Mouse (Mus musculus) thymus, postnatal 36 days (tissue): ENCODE data around the gene Rasal1.
A peak's percentile ranks its signal among the peaks of the same experiment; 100 is the strongest.

Experiments used
- DNase-seq, 2 experiments: peaks; one replicate each; pipeline ENCODE4 v3.0.0; 2022; ENCODE audit warnings: mixed read lengths in 2 of 2

The Rasal1 gene

DNA sequence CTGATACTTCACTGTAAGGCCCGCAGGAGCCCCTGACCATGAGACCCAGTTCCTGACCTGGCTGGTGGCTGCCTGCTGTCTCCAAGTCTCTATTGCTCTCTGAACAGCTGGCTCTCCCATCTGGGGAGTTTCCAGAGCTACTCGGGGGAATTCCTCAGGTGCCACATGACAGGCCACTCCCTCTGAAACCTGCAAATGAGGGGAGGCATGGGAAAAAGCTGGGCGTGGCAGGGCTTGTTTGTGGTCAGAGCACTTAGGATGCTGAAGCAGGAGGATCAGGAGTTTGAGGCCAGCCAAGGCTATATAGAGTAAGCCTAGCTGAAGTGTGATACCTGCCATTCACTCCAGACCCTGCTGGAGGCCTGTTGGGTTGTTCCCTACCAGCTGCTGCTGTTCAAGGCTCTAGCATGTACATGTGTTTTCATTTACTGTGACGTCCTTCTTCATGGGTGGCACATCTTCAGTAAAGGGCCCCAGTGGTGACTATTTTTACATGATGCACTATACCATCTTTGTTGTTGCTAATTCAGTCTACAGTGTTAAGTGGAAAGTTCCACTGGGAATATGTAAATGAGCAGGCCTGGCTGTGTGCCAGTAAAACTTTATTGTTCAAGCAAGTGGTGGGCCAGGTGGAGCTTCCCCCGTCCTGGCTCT lies 26.3 kb upstream of the Rasal1 start:
- DNase-seq = peak; percentile 52 to 58

DNA sequence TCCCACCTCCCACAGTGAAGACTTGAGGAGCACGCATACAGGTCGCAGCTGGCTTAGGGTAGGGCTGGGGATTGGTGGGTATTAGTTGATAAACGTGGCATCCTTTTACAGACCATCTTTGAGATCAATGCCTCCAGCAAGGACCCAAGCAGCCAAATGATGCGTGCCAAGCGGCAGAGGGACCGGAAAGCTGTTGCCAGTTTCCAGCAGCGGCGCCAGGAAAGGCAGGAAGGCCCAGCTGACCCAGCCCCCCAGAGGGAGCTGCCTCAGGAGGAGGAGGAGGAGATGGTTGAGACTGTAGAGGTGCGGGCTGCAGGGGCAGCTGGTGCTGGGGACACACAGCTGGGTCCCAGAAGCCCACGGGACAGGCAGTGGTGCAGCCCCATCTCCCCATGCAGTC lies 24.2 kb upstream of the Rasal1 start:
- DNase-seq = peak in 1 of 2 experiments; percentile 25

GRCm38 (mm10) chr5:120626399-120626798 lies 22.2 kb upstream of the Rasal1 start:
- peak in 1 of 2 experiments; percentile 64 for DNase-seq

DNA sequence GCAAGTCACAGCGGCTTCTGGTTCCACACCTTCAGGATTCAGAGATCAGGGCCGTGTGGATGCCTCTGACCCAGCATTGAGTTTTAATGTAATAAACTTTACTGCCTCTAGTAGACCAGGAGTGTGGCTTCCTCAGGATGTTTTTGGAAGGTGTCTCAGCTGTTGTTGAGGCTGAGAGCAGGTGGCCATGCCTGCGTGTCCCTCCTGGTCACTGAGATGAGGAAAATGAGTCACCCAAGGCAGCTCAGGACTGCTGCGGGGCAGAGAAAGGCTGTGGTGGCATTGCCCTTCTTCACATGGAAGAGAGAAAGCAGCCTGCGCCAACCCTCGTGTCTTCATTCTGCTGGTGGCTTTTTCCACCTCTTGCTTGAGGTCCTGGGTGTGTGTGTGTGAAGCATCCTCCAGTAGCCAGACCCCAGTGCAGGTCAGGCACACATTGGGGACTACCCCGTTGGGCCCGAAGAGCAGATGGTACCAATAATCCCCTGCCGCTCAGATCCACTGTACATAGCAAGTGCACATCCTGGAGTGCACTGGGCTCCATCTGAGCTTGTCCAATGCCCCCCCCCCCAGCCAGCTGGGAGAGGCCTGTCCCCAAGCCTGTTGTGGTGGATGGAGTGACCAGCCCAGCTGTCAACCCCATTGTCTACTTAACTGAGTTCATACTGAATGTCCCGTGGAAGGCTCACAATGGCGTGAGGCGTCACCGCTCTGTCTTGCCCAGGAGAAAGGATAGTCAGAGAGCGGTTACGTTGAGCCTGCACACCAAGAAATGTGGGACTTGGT lies 20.9 kb upstream of the Rasal1 start:
- no peak for DNase-seq

DNA sequence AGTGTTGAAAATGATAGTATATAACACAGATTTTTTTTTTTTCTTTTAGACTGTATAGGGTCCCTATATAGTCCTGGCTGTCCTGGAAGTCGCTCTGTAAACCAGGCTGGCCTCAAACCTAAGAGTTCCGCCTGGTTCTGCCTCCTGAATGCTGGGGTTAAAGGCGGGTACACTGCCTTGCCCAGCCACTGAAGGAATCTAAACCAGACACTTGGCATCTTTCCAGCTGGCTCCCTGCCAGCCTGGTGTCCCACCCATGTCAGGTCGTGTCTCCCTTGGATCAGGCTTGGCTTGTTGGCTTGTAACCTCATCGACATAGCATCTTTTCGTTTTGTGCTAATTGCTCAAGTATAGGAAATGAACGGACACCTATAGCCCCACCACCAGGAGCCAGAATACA lies 20.0 kb upstream of the Rasal1 start:
- no peak for DNase-seq

DNA sequence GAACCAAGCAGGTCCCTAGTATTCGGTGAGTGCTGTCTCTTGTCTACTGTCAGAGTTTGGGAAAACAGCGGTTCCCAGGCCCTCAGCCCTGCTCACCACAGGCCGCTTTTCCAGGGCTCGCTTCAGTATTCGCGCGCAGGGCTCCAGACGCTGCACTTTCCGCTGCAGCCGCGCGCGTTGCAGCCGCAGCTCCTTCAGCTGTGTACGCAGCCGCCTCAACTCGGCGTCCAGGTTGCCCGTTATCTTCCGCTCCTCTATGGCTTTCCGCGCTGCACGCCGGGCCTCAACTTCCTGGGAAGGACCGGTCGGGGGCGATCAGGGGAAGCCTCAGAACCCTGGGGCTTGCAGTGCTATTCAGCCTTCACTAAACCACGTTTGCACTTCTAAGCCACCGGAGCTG lies 17.5 kb upstream of the Rasal1 start:
- peak; percentile 64 to 71 for DNase-seq

DNA sequence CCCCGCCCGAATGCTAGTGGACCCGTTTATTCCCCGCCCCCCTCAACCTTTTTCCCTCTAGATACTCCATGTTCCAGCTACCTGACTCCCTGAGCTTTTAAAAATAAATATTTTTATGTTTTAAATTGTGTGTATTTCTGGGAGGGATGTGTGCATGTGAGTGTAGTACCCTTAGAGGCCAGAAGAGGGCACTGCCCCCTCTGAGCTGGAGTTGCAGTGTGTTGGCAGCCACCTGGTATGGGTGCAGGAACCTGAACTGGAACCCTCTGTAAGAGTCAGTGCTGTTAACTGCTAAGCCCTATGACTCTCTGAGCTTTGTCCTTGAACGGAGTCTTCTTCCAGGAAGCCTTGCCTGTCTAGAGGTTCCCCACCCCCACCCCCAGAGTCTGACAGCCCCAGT lies 16.7 kb upstream of the Rasal1 start:
- DNase-seq = peak in 1 of 2 experiments; percentile 6

DNA sequence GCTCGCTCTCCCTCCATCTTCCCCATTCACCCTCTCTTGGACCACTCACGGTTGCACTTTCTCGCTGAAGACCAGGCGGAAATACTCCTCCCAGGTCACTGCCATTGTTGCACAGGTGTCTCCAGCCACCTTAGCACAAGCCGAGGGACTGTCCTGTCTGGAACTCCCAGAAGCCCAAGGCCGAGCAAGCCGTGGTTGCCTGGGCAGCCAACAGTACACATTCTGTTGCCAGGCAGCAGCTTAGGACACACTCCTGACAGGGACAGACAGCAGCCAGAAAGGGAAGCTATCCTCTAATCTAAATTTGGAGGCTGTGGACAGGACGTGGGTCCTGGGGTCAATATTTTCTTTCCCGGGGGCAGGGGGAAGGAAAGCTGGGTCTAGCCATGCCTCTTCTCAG lies 14.5 kb upstream of the Rasal1 start, which contains the start of gene Cfap73:
Gene Cfap73 (minus strand): TSS at position 105 of the 400 bp plus-strand sequence.
- no peak for DNase-seq

DNA sequence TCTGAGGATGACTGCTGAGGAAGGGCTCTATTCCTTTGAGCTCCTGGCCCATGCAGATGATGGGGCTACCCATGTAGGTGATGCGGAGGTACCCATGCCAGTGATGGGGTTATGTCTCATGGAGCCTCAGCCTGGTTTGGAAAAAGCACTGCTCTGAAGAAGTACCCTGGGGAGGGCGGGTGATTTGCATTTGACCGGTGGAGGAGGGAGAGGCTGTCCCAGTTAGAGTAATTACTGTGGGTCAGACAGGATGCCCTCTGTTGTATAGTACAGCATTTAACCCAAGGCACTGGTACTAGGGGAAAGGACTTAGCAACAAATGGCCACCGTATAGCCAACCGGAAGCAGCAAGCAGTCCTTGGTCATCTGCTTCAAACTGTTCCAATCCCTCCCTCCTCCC lies 13.8 kb upstream of the Rasal1 start:
- no peak for DNase-seq

DNA sequence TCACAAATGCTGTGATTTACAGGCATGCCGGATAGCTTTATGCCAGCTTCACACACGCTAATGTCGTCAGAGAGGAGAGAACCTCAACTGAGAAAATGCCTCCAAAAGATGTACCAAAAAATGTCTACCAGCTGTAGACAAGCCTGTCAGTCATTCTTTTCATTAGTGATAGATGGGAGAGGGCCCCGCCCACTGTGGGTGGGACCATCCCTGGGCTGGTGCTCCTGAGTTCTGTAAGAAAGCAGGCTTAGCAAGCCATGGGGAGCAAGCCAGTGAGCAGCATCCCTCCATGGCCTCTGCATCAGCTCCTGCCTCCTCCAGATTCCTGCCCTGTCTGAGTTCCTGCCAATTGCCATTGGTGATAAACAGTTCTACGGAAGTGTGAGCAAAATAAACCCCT lies 13.0 kb upstream of the Rasal1 start:
- no peak for DNase-seq

DNA sequence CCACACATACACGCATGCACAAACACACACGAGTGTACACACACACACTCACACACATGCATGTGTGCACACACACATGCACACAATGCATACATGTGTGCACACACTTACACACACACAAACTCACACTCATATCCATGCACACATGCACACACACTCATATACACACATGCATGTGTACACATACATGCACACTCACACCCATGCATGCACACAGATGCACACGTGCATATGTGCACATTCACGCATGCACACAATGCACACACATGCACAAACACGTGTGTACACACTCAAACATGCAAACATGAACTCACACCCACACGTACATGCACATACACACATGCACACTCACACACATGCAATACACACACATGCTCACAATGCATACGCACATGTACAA lies 8.5 kb upstream of the Rasal1 start:
- DNase-seq = no peak

DNA sequence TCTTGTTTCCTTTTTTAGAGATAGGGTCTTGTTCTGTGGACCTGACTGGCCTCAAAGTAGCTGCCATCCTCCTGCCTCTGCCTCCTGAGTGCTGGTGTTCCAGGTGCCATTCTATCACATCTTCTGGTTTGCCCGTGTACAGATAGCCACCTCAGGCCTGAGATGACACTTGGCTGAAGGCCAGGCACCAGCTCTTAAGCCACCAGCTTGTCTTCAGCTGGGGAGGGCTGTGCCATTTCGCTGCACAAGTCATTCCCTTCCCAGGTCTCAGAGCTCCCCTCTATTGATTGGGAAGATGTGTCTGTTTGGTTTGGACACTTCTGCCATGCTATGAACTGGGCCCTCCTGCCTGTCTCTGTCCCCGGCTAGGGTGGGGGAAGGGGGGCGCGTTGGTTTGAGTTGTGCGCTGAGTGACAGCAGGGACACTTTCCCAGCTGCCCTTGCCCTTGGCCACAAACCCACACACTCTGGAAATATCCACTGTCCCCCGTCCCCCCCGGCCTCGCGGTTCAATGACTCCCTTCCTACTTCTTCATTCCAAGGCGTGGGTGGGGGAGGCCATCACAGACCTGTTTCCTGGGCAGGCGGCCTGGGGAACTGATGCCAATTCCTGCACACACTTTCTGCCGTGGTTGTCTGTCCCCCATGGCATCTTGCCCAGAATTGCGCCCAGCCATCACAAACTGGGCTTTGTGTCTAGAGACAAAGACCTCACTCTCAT lies 5.1 kb upstream of the Rasal1 start:
- DNase-seq = no peak

DNA sequence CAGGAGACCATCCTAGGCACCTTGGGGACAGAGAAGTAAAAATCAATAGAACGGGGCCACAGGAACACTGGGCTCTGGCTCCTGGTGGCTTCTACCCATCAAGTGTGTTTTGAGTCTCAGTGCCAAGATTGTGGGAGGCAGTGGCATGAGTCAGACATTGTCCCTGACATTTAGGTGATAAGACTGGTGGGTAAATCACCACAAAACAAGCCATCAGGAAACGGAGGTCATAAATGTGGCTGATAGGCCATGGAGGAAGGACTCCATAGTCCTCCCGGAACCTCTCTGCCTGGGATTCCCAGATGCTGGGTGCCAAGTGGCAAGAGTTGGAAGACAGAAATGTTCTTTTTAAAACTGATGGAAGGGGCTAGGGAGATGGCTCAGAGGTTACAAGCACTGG lies 4.4 kb upstream of the Rasal1 start:
- DNase-seq = no peak

DNA sequence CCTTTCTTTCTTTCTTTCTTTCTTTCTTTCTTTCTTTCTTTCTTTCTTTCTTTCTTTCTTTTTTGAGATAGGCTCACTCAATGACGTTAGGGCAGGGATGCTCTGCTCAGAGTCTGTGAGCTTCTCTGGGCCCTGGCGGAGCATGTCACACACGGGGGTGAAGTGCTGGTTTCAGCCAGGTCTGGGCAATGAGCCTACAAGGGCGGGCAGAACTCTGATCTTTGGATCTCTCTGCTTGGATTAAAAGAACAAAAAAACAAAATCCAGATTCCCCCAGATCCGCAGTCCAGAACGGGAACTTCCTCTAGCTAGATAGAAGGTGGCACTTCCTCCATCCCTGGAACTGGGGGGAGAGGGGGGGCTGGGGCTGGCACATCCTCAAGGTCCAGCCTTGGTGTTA lies 2.8 kb upstream of the Rasal1 start:
- no peak for DNase-seq

GRCm38 (mm10) chr5:120647361-120647760 lies 1.3 kb upstream of the Rasal1 start:
- peak in 1 of 2 experiments; percentile 55 for DNase-seq

GRCm38 (mm10) chr5:120647814-120648491 lies 659 bp upstream of the Rasal1 start:
- peak; percentile 53 to 62 for DNase-seq

DNA sequence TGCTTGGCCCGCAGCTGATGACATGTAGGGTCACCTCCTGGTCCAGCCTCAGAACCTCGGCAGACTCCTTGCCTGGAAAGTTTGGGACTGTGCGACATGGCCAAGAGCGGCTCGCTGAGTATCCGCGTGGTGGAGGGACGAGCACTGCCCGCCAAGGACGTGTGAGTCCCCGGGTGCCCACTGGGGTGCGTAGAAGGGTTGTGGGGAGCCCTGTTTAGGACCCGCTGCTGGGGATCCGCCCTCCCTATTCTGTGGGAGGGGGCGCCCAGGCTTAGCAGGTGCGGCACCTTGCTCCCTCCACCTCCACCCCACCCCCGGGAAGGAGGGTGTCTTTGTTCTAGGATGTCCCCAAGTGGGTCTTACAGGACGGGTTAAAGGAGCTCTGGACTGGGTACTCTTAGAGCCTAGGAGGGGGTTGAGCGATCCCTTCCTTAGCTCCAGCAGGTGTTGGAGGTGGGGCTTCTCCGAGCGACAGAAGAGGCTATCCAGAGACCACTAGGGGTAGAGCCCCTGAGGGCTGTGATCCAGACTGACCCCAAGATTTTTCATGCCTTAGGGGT lies 842 bp downstream of the Rasal1 start:
- DNase-seq = peak in 1 of 2 experiments; percentile 75

DNA sequence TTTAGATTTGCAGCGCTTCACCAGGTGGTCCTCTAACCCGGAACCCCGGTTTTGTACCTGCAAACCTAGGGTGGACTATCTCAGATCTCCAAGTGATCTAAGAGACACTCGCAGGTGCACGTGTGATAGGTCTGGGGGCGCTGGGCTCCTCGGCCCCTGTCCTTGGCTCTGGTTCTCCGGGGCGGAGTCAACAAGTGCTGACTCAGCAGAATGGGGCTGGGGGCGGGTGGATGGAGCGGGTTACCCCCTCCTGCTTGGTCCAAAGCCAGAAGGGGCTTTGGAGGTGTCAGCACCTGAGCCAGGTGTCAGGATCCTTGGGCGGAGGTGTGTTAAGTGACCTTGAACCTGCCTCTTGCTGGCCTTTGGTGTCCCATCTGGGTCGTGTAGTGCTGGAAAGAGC lies 1.3 kb downstream of the Rasal1 start:
- peak in 1 of 2 experiments; percentile 52 for DNase-seq

- DNase-seq = no peak
These were observed 2.6 kb downstream of the Rasal1 start for GRCm38 (mm10) chr5:120651230-120651629.

GRCm38 (mm10) chr5:120652915-120653701 lies 4.5 kb downstream of the Rasal1 start:
- no peak for DNase-seq

DNA sequence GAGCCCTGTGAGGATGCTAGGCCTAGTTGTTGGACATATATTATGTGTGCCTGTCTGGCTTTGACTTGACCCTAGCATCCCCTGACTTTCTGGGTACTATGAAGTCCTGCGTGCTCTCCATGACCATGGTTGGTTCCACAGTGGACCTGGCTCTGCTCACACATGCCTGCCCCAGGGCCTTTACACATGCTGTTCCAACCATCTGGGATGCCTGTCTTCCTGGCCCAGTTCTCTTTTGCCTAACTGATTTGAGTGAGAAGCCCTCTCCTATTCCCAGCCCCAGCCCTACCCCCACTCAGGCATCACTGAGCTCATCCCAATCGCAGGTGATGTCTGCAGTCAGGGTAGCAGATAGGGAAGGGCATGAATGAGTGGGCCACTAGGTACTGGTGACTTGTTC lies 5.3 kb downstream of the Rasal1 start:
- DNase-seq = no peak

GRCm38 (mm10) chr5:120656281-120656751 lies 7.7 kb downstream of the Rasal1 start:
- DNase-seq = no peak
